Mouse (Mus musculus): Measurements from ENCODE around the gene Cym. TPM values are rescaled to one million over a fixed set of nuclear protein-coding genes. Genes with fewer than 3 reads are reported as not detected.

Cym gene
- polyA plus RNA-seq, 1 experiment from 2014 or later = not detected

DNA sequence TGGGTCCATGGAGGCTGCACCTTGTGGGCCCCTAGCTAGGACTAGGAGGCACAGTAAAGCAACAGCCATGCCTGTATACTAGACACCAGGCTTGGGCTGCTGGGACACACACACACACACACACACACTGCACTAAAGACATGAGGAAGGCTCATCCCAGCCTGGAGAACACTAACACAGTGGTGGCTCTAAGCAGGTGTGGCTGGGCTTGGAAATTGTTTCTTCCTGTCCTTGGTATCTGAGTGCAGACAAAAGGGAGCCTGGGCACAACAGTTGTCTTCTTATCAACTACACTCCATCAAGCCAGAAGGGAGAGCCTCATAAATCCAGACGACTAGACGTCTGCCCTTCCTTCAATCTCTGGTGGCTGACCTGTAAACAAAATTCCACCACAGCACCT lies 28.8 kb upstream of the Cym start:
- ATAC-seq (replicated peaks; ENCODE audit: low FRiP score) (no peak), DNase-seq (ENCODE audit: low spot score) (peak; percentile 4)
- Histone ChIP-seq H3K4me1 (replicated peaks; ENCODE audit: control insufficient read depth, insufficient read depth, low read length) (no peaks in the 10 kb centered on the region), H3K4me2 (ENCODE audit: low read depth, low read length, severe bottlenecking) (no peak overlapping the region), H3K4me3 (ENCODE audit: low read depth, low read length) (no peak overlapping the region), H3K27me3 (ENCODE audit: control insufficient read depth, insufficient read depth, low read length) (no peaks in the 10 kb centered on the region), H3K9ac (ENCODE audit: low read length) (no peak overlapping the region), H3K27ac (ENCODE audit: low read depth, low read length) (no peak overlapping the region), H3K36me3 (ENCODE audit: control insufficient read depth, insufficient read depth, low read length) (no peaks in the 10 kb centered on the region), H3K9me3 (ENCODE audit: control insufficient read depth, low read length) (no peaks in the 10 kb centered on the region)
- WGBS = 85% methylated on average over 2 of the region's 2 CpGs

DNA sequence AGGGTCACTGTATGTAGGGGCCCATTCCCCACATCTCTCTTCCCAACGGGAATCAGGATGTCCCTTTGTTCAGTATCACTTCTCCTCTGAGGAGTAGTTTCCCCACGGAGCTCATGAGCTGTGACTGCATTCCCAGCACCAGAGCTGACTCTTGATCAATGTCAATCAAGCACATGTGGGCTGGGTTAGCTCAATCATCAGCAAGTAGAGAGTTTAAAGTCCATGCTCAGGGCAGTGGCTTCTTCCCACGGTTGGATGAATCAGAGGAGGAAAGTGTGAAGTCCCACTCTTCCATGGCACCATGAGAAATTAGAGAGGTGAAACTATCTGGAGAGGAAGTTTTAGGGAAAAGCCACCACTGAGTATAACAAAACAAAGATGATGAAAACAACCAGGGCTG lies 27.5 kb upstream of the Cym start:
- H3K4me3 ChIP-seq (ENCODE audit: low read depth, low read length) = no peak overlapping the region

GRCm38 (mm10) chr3:107246876-107247275 lies 25.3 kb upstream of the Cym start:
- DNase-seq (ENCODE audit: low spot score) (peak; percentile 45), ATAC-seq (replicated peaks; ENCODE audit: low FRiP score) (no peak)
- Histone ChIP-seq H3K36me3 (ENCODE audit: control insufficient read depth, insufficient read depth, low read length) (no peaks in the 10 kb centered on the region), H3K4me1 (replicated peaks; ENCODE audit: control insufficient read depth, insufficient read depth, low read length) (no peaks in the 10 kb centered on the region; the same call in 1 of the 2 replicates), H3K4me3 (ENCODE audit: low read depth, low read length) (no peak overlapping the region), H3K9me3 (ENCODE audit: control insufficient read depth, low read length) (no peaks in the 10 kb centered on the region), H3K27me3 (ENCODE audit: control insufficient read depth, insufficient read depth, low read length) (no peaks in the 10 kb centered on the region), H3K27ac (ENCODE audit: low read depth, low read length) (no peak overlapping the region), H3K9ac (ENCODE audit: low read length) (no peak overlapping the region), H3K4me2 (ENCODE audit: low read depth, low read length, severe bottlenecking) (no peak overlapping the region)
- WGBS = 74% methylated on average over 6 of the region's 6 CpGs

More for the DNA sequence above, 27.5 kb upstream of the Cym start:
- Histone ChIP-seq H3K27me3 (ENCODE audit: control insufficient read depth, insufficient read depth, low read length) (no peaks in the 10 kb centered on the region), H3K36me3 (ENCODE audit: control insufficient read depth, insufficient read depth, low read length) (no peaks in the 10 kb centered on the region), H3K9ac (ENCODE audit: low read length) (no peak overlapping the region), H3K27ac (ENCODE audit: low read depth, low read length) (no peak overlapping the region), H3K4me1 (replicated peaks; ENCODE audit: control insufficient read depth, insufficient read depth, low read length) (no peaks in the 10 kb centered on the region), H3K4me2 (ENCODE audit: low read depth, low read length, severe bottlenecking) (no peak overlapping the region), H3K9me3 (ENCODE audit: control insufficient read depth, low read length) (no peaks in the 10 kb centered on the region)
- peak; percentile 35 for DNase-seq (ENCODE audit: low spot score)
- no peak for ATAC-seq (replicated peaks; ENCODE audit: low FRiP score)
- 70% methylated on average over 3 of the region's 3 CpGs for WGBS

GRCm38 (mm10) chr3:107241389-107242094 lies 20.0 kb upstream of the Cym start:
- Histone ChIP-seq H3K4me3 (ENCODE audit: low read depth, low read length) (no peak overlapping the region), H3K4me2 (ENCODE audit: low read depth, low read length, severe bottlenecking) (0 out of 2 replicates have a peak overlapping the region, but pooled peaks have one; percentile 21), H3K27ac (ENCODE audit: low read depth, low read length) (no peak overlapping the region), H3K27me3 (ENCODE audit: control insufficient read depth, insufficient read depth, low read length) (no peaks in the 10 kb centered on the region), H3K36me3 (ENCODE audit: control insufficient read depth, insufficient read depth, low read length) (no peaks in the 10 kb centered on the region), H3K9ac (ENCODE audit: low read length) (no peak overlapping the region), H3K9me3 (ENCODE audit: control insufficient read depth, low read length) (no peaks in the 10 kb centered on the region), H3K4me1 (replicated peaks; ENCODE audit: control insufficient read depth, insufficient read depth, low read length) (peaks cover 3% of the 10 kb centered on the region; the same call in 1 of the 2 replicates)
- WGBS = 25% methylated on average over 14 of the region's 14 CpGs
- ATAC-seq (replicated peaks; ENCODE audit: low FRiP score) = peak; percentile 58
- DNase-seq (ENCODE audit: low spot score) = peak; percentile 56

DNA sequence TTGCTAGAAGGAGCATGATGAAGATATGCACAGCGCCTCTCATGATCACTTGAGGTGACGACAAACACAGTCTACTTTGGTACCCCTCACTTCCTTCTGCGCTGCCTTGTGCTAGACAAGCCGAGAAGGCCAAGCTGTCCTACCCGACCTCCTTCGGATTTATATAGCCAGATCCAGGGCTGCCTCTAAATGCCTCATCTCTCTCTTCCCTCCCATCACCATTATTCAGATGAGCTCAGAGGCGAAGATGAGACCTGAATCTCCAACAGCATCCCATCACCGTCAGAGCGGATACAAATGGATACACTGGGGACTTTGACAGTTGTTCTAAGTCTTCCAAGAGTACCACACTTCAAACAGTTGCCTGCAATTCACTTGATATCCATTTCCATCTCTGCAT lies 18.1 kb upstream of the Cym start, which contains the start of gene Prok1:
Gene Prok1 (minus strand): TSS at position 101 of the 400 bp plus-strand sequence.
- WGBS = 94% methylated on average over 9 of the region's 9 CpGs
- ATAC-seq (replicated peaks; ENCODE audit: low FRiP score) (no peak), DNase-seq (ENCODE audit: low spot score) (no peak)
- Histone ChIP-seq H3K9me3 (ENCODE audit: control insufficient read depth, low read length) (no peaks in the 10 kb centered on the region), H3K9ac (ENCODE audit: low read length) (no peak within 1 kb of the TSS), H3K36me3 (ENCODE audit: control insufficient read depth, insufficient read depth, low read length) (no peaks in the 10 kb centered on the region), H3K4me3 (ENCODE audit: low read depth, low read length) (no peak within 1 kb of the TSS), H3K27ac (ENCODE audit: low read depth, low read length) (no peak within 1 kb of the TSS), H3K27me3 (ENCODE audit: control insufficient read depth, insufficient read depth, low read length) (no peaks in the 10 kb centered on the region), H3K4me1 (replicated peaks; ENCODE audit: control insufficient read depth, insufficient read depth, low read length) (peaks cover 3% of the 10 kb centered on the region; the same call in 1 of the 2 replicates), H3K4me2 (ENCODE audit: low read depth, low read length, severe bottlenecking) (no peak within 1 kb of the TSS)

GRCm38 (mm10) chr3:107238471-107238980 lies 17.0 kb upstream of the Cym start:
- H3K4me3 ChIP-seq (ENCODE audit: low read depth, low read length) = no peak overlapping the region
- ATAC-seq (replicated peaks; ENCODE audit: low FRiP score) = no peak
- H3K9me3 ChIP-seq (ENCODE audit: control insufficient read depth, low read length) = no peaks in the 10 kb centered on the region
- H3K4me1 ChIP-seq (replicated peaks; ENCODE audit: control insufficient read depth, insufficient read depth, low read length) = peaks cover 3% of the 10 kb centered on the region; the same call in 1 of the 2 replicates
- 90% methylated on average over 8 of the region's 8 CpGs for WGBS
- no peaks in the 10 kb centered on the region for H3K36me3 ChIP-seq (ENCODE audit: control insufficient read depth, insufficient read depth, low read length)
- no peaks in the 10 kb centered on the region for H3K27me3 ChIP-seq (ENCODE audit: control insufficient read depth, insufficient read depth, low read length)
- no peak overlapping the region for H3K9ac ChIP-seq (ENCODE audit: low read length)
- no peak for DNase-seq (ENCODE audit: low spot score)
- no peak overlapping the region for H3K27ac ChIP-seq (ENCODE audit: low read depth, low read length)
- no peak overlapping the region for H3K4me2 ChIP-seq (ENCODE audit: low read depth, low read length, severe bottlenecking)

- 67% methylated on average over 2 of the region's 2 CpGs for WGBS
- no peak for DNase-seq (ENCODE audit: low spot score)
- no peaks in the 10 kb centered on the region for H3K27me3 ChIP-seq (ENCODE audit: control insufficient read depth, insufficient read depth, low read length)
- H3K4me1 ChIP-seq (replicated peaks; ENCODE audit: control insufficient read depth, insufficient read depth, low read length) = peaks cover 3% of the 10 kb centered on the region; the same call in 1 of the 2 replicates
- no peak overlapping the region for H3K4me3 ChIP-seq (ENCODE audit: low read depth, low read length)
- ATAC-seq (replicated peaks; ENCODE audit: low FRiP score) = no peak
- H3K4me2 ChIP-seq (ENCODE audit: low read depth, low read length, severe bottlenecking) = no peak overlapping the region
- no peak overlapping the region for H3K9ac ChIP-seq (ENCODE audit: low read length)
- no peaks in the 10 kb centered on the region for H3K9me3 ChIP-seq (ENCODE audit: control insufficient read depth, low read length)
- no peak overlapping the region for H3K27ac ChIP-seq (ENCODE audit: low read depth, low read length)
- H3K36me3 ChIP-seq (ENCODE audit: control insufficient read depth, insufficient read depth, low read length) = no peaks in the 10 kb centered on the region
These were observed 16.5 kb upstream of the Cym start for GRCm38 (mm10) chr3:107238051-107238450.

DNA sequence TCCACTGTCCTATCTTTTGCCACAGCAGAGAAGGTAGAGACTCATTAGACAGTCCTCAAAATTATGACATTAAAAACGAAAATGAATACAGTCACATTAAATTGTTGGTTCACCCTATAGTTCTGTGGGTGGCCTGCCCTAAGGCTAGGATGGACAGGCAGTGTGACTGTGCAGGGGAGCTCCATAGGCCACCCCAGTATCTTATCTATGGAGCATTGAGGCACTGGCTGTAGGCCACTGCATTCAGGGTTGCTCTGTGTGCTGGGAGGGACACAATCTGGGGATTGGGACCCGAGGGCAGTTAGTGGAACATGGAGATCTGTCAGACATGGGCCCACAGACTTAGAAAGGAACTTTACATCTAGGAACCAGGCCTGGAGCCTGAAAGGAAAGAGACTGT lies 12.4 kb upstream of the Cym start:
- H3K9ac ChIP-seq (ENCODE audit: low read length) = no peak overlapping the region
- no peak overlapping the region for H3K27ac ChIP-seq (ENCODE audit: low read depth, low read length)
- WGBS = 30% methylated on average over 2 of the region's 2 CpGs
- ATAC-seq (replicated peaks; ENCODE audit: low FRiP score) = peak; percentile 39; the same call in 1 of the 2 replicates
- H3K36me3 ChIP-seq (ENCODE audit: control insufficient read depth, insufficient read depth, low read length) = no peaks in the 10 kb centered on the region
- no peaks in the 10 kb centered on the region for H3K9me3 ChIP-seq (ENCODE audit: control insufficient read depth, low read length)
- DNase-seq (ENCODE audit: low spot score) = no peak
- H3K4me3 ChIP-seq (ENCODE audit: low read depth, low read length) = no peak overlapping the region
- no peaks in the 10 kb centered on the region for H3K27me3 ChIP-seq (ENCODE audit: control insufficient read depth, insufficient read depth, low read length)
- no peaks in the 10 kb centered on the region for H3K4me1 ChIP-seq (replicated peaks; ENCODE audit: control insufficient read depth, insufficient read depth, low read length)
- no peak overlapping the region for H3K4me2 ChIP-seq (ENCODE audit: low read depth, low read length, severe bottlenecking)
